Mouse (Mus musculus): ENCODE measurements around the gene Gm10318. TPM values are rescaled to one million over a fixed set of nuclear protein-coding genes. Genes with fewer than 3 reads are reported as not detected.

Gm10318 gene
- polyA plus RNA-seq, 2 experiments, result not detected

GRCm38 (mm10) chr10:77901871-77902210 is 49.2 kb downstream of the Gm10318 start:
- Histone ChIP-seq H3K4me2 (replicated peaks; ENCODE audit: low read depth, low read length, severe bottlenecking) (peak overlapping the region; percentile 75), H3K27me3 (ENCODE audit: control insufficient read depth, insufficient read depth, low read length) (no peaks in the 10 kb centered on the region), H3K9ac (ENCODE audit: low read depth, low read length, severe bottlenecking) (peak overlapping the region; percentile 65), H3K36me3 (ENCODE audit: control insufficient read depth, insufficient read depth, low read length) (no peaks in the 10 kb centered on the region), H3K4me1 (ENCODE audit: control insufficient read depth, insufficient read depth, low read length) (0 out of 2 replicates have a peak, but pooled peaks cover 6% of the 10 kb centered on the region), H3K4me3 (replicated peaks; ENCODE audit: low read length) (peak overlapping the region; percentile 63), H3K9me3 (ENCODE audit: control insufficient read depth, low read length) (no peaks in the 10 kb centered on the region; the same call in 1 of the 2 replicates), H3K27ac (replicated peaks; ENCODE audit: low read depth, low read length) (no peak overlapping the region)
- TF ChIP-seq POLR2A (IDR thresholded peaks at IDR 0.05; ENCODE audit: borderline replicate concordance, extremely low read depth, insufficient read depth, insufficient read length), result no peak
- WGBS, result 2% methylated on average over 14 of the region's 14 CpGs
- peak; percentile 20 for ATAC-seq (ENCODE audit: low FRiP score, low read depth)
- DNase-seq (ENCODE audit: low spot score), result no peak

DNA sequence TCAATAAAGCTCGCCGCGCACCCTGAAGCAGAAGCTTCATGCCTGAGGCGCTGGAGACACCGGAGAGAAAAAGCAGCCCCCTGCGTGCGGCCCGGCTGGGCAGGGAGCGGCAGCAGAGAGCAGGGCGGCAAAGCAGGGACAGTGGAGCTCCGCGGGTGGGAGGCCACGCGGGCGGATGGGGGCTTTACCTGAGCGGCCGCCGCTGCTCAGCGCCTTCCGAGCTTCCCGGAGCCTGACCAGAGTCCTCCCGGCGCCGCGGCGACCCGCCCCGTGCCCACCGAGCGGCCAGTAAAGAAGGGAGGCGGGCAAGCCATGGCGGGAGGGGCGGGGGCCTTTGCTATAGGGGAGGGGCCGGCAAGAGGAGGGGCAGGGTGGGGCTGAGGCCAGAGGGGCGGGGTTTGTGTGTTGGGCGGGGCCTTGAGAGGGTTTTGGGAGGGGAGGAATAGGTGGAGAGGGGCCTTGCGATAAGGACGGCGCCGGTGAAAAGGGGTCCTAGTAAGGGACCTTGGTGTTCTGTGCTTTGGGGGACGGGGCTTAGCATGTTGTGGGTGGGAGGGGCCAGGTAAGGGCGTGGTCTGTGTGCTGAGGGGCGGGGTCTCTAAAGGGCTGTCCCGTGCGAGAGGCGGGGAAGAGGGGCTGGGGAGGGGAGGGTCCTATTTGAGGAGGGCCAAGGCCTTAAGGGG is 49.7 kb downstream of the Gm10318 start, which contains the start of gene Lrrc3:
TSS of gene Lrrc3 (minus strand) at position 326 of the 683 bp plus-strand sequence.
- Histone ChIP-seq H3K9ac (ENCODE audit: low read depth, low read length, severe bottlenecking) (peak within 1 kb of the TSS; percentile 65), H3K4me1 (ENCODE audit: control insufficient read depth, insufficient read depth, low read length) (0 out of 2 replicates have a peak, but pooled peaks cover 6% of the 10 kb centered on the region), H3K4me3 (replicated peaks; ENCODE audit: low read length) (peak within 1 kb of the TSS; percentile 63), H3K27me3 (ENCODE audit: control insufficient read depth, insufficient read depth, low read length) (no peaks in the 10 kb centered on the region), H3K36me3 (ENCODE audit: control insufficient read depth, insufficient read depth, low read length) (no peaks in the 10 kb centered on the region), H3K9me3 (ENCODE audit: control insufficient read depth, low read length) (no peaks in the 10 kb centered on the region; the same call in 1 of the 2 replicates), H3K27ac (replicated peaks; ENCODE audit: low read depth, low read length) (no peak within 1 kb of the TSS), H3K4me2 (replicated peaks; ENCODE audit: low read depth, low read length, severe bottlenecking) (peak within 1 kb of the TSS; percentile 75)
- WGBS, result under 1% methylated on average over 40 of the region's 46 CpGs
- peak; percentile 84 for ATAC-seq (ENCODE audit: low FRiP score, low read depth)
- no peak for TF ChIP-seq POLR2A (IDR thresholded peaks at IDR 0.05; ENCODE audit: borderline replicate concordance, extremely low read depth, insufficient read depth, insufficient read length)
- peak; percentile 37 for DNase-seq (ENCODE audit: low spot score)

GRCm38 (mm10) chr10:77902894-77903715 is 50.4 kb downstream of the Gm10318 start:
- DNase-seq (ENCODE audit: low spot score) (peak; percentile 53), ATAC-seq (ENCODE audit: low FRiP score, low read depth) (peak; percentile 60)
- no peaks in the 10 kb centered on the region; the same call in 1 of the 2 replicates for H3K9me3 ChIP-seq (ENCODE audit: control insufficient read depth, low read length)
- 10% methylated on average over 31 of the region's 35 CpGs for WGBS
- no peak for TF ChIP-seq POLR2A (IDR thresholded peaks at IDR 0.05; ENCODE audit: borderline replicate concordance, extremely low read depth, insufficient read depth, insufficient read length)
- H3K4me2 ChIP-seq (replicated peaks; ENCODE audit: low read depth, low read length, severe bottlenecking), result peak overlapping the region; percentile 75
- H3K27me3 ChIP-seq (ENCODE audit: control insufficient read depth, insufficient read depth, low read length), result no peaks in the 10 kb centered on the region
- H3K36me3 ChIP-seq (ENCODE audit: control insufficient read depth, insufficient read depth, low read length), result no peaks in the 10 kb centered on the region
- peak overlapping the region; percentile 63 for H3K4me3 ChIP-seq (replicated peaks; ENCODE audit: low read length)
- no peak overlapping the region for H3K9ac ChIP-seq (ENCODE audit: low read depth, low read length, severe bottlenecking)
- H3K4me1 ChIP-seq (ENCODE audit: control insufficient read depth, insufficient read depth, low read length), result 0 out of 2 replicates have a peak, but pooled peaks cover 6% of the 10 kb centered on the region
- H3K27ac ChIP-seq (replicated peaks; ENCODE audit: low read depth, low read length), result no peak overlapping the region

Other genes with a start within 250 kb of the Gm10318 start
Only the 30 nearest of the 33 such genes appear.
- 2.0 TPM in 2 replicates for gene Tspear, start 166.3 kb upstream of the Gm10318 start, polyA plus RNA-seq (2012; rRNA removed)
- gene Tspear, start 166.3 kb upstream of the Gm10318 start, polyA plus RNA-seq (2014; fragmentation: Nextera tagmentation; extraction: Ambion mirVana), result 1.1 and 1.5 TPM in 2 replicates
- not detected in 2 replicates for gene Gm19402, start 162.1 kb upstream of the Gm10318 start, polyA plus RNA-seq (2012; rRNA removed)
- gene Gm19402, start 162.1 kb upstream of the Gm10318 start, polyA plus RNA-seq (2014; fragmentation: Nextera tagmentation; extraction: Ambion mirVana), result not detected in 2 replicates
- not detected in 2 replicates for gene Gm9508, start 155.6 kb upstream of the Gm10318 start, polyA plus RNA-seq (2012; rRNA removed)
- not detected in 2 replicates for gene Gm9508, start 155.6 kb upstream of the Gm10318 start, polyA plus RNA-seq (2014; fragmentation: Nextera tagmentation; extraction: Ambion mirVana)
- gene Gm10272, start 146.2 kb upstream of the Gm10318 start, polyA plus RNA-seq (2012; rRNA removed), result not detected in 2 replicates
- gene Gm10272, start 146.2 kb upstream of the Gm10318 start, polyA plus RNA-seq (2014; fragmentation: Nextera tagmentation; extraction: Ambion mirVana), result not detected in 2 replicates
- gene Gm10024, start 141.4 kb upstream of the Gm10318 start, polyA plus RNA-seq (2012; rRNA removed), result not detected in 2 replicates
- gene Gm10024, start 141.4 kb upstream of the Gm10318 start, polyA plus RNA-seq (2014; fragmentation: Nextera tagmentation; extraction: Ambion mirVana), result 0.94 TPM in 1 of 2 replicates, not detected in the other
- gene Gm10142, start 137.1 kb upstream of the Gm10318 start, polyA plus RNA-seq (2012; rRNA removed), result not detected in 2 replicates
- not detected in 2 replicates for gene Gm10142, start 137.1 kb upstream of the Gm10318 start, polyA plus RNA-seq (2014; fragmentation: Nextera tagmentation; extraction: Ambion mirVana)
- 0.10 and 0.20 TPM in 2 replicates for gene Krtap12-1, start 132.3 kb upstream of the Gm10318 start, polyA plus RNA-seq (2012; rRNA removed)
- not detected in 2 replicates for gene Krtap12-1, start 132.3 kb upstream of the Gm10318 start, polyA plus RNA-seq (2014; fragmentation: Nextera tagmentation; extraction: Ambion mirVana)
- not detected in 2 replicates for gene Gm10100, start 126.4 kb upstream of the Gm10318 start, polyA plus RNA-seq (2012; rRNA removed)
- not detected in 2 replicates for gene Gm10100, start 126.4 kb upstream of the Gm10318 start, polyA plus RNA-seq (2014; fragmentation: Nextera tagmentation; extraction: Ambion mirVana)
- gene Gm18596, start 110.2 kb upstream of the Gm10318 start, polyA plus RNA-seq (2012; rRNA removed), result not detected in 2 replicates
- not detected in 2 replicates for gene Gm18596, start 110.2 kb upstream of the Gm10318 start, polyA plus RNA-seq (2014; fragmentation: Nextera tagmentation; extraction: Ambion mirVana)
- gene Gm9736, start 101.5 kb upstream of the Gm10318 start, polyA plus RNA-seq (2012; rRNA removed), result not detected in 2 replicates
- gene Gm9736, start 101.5 kb upstream of the Gm10318 start, polyA plus RNA-seq (2014; fragmentation: Nextera tagmentation; extraction: Ambion mirVana), result not detected in 2 replicates
- not detected in 2 replicates for gene Gm3233, start 93.2 kb upstream of the Gm10318 start, polyA plus RNA-seq (2012; rRNA removed)
- gene Gm3233, start 93.2 kb upstream of the Gm10318 start, polyA plus RNA-seq (2014; fragmentation: Nextera tagmentation; extraction: Ambion mirVana), result not detected in 2 replicates
- gene Gm3238, start 81.5 kb upstream of the Gm10318 start, polyA plus RNA-seq (2012; rRNA removed), result not detected in 2 replicates
- gene Gm3238, start 81.5 kb upstream of the Gm10318 start, polyA plus RNA-seq (2014; fragmentation: Nextera tagmentation; extraction: Ambion mirVana), result not detected in 2 replicates
- not detected in 2 replicates for gene Gm7138, start 75.9 kb upstream of the Gm10318 start, polyA plus RNA-seq (2012; rRNA removed)
- gene Gm7138, start 75.9 kb upstream of the Gm10318 start, polyA plus RNA-seq (2014; fragmentation: Nextera tagmentation; extraction: Ambion mirVana), result not detected in 2 replicates
- gene Gm3250, start 70.3 kb upstream of the Gm10318 start, polyA plus RNA-seq (2012; rRNA removed), result not detected in 2 replicates
- gene Gm3250, start 70.3 kb upstream of the Gm10318 start, polyA plus RNA-seq (2014; fragmentation: Nextera tagmentation; extraction: Ambion mirVana), result not detected in 2 replicates
- not detected in 2 replicates for gene Gm7137, start 64.7 kb upstream of the Gm10318 start, polyA plus RNA-seq (2012; rRNA removed)
- gene Gm7137, start 64.7 kb upstream of the Gm10318 start, polyA plus RNA-seq (2014; fragmentation: Nextera tagmentation; extraction: Ambion mirVana), result not detected in 2 replicates
- gene Gm9639, start 57.8 kb upstream of the Gm10318 start, polyA plus RNA-seq (2012; rRNA removed), result not detected in 2 replicates
- gene Gm9639, start 57.8 kb upstream of the Gm10318 start, polyA plus RNA-seq (2014; fragmentation: Nextera tagmentation; extraction: Ambion mirVana), result not detected in 2 replicates
- not detected in 2 replicates for gene Gm19668, start 53.7 kb upstream of the Gm10318 start, polyA plus RNA-seq (2012; rRNA removed)
- gene Gm19668, start 53.7 kb upstream of the Gm10318 start, polyA plus RNA-seq (2014; fragmentation: Nextera tagmentation; extraction: Ambion mirVana), result not detected in 2 replicates
- gene Gm9507, start 41.0 kb upstream of the Gm10318 start, polyA plus RNA-seq (2012; rRNA removed), result not detected in 2 replicates
- not detected in 2 replicates for gene Gm9507, start 41.0 kb upstream of the Gm10318 start, polyA plus RNA-seq (2014; fragmentation: Nextera tagmentation; extraction: Ambion mirVana)
- gene Gm2696, start 38.2 kb upstream of the Gm10318 start, polyA plus RNA-seq (2012; rRNA removed), result 0.13 and 0.25 TPM in 2 replicates
- gene Gm2696, start 38.2 kb upstream of the Gm10318 start, polyA plus RNA-seq (2014; fragmentation: Nextera tagmentation; extraction: Ambion mirVana), result not detected in 2 replicates
- not detected in 2 replicates for gene Krtap10-4, start 25.8 kb upstream of the Gm10318 start, polyA plus RNA-seq (2012; rRNA removed)
- gene Krtap10-4, start 25.8 kb upstream of the Gm10318 start, polyA plus RNA-seq (2014; fragmentation: Nextera tagmentation; extraction: Ambion mirVana), result not detected in 2 replicates
- gene Krtap10-10, start 16.9 kb upstream of the Gm10318 start, polyA plus RNA-seq (2012; rRNA removed), result 0.08 and 0.14 TPM in 2 replicates
- gene Krtap10-10, start 16.9 kb upstream of the Gm10318 start, polyA plus RNA-seq (2014; fragmentation: Nextera tagmentation; extraction: Ambion mirVana), result not detected in 2 replicates
- not detected in 2 replicates for gene Gm36176, start 6.1 kb upstream of the Gm10318 start, polyA plus RNA-seq (2012; rRNA removed)
- gene Gm36176, start 6.1 kb upstream of the Gm10318 start, polyA plus RNA-seq (2014; fragmentation: Nextera tagmentation; extraction: Ambion mirVana), result not detected in 2 replicates
- gene Gm3285, start 9.1 kb downstream of the Gm10318 start, polyA plus RNA-seq (2012; rRNA removed), result 0.06 and 0.10 TPM in 2 replicates
- not detected in 2 replicates for gene Gm3285, start 9.1 kb downstream of the Gm10318 start, polyA plus RNA-seq (2014; fragmentation: Nextera tagmentation; extraction: Ambion mirVana)
- 3.6 and 4.8 TPM in 2 replicates for gene Lrrc3, start 49.7 kb downstream of the Gm10318 start, polyA plus RNA-seq (2012; rRNA removed)
- gene Lrrc3, start 49.7 kb downstream of the Gm10318 start, polyA plus RNA-seq (2014; fragmentation: Nextera tagmentation; extraction: Ambion mirVana), result 3.4 and 3.6 TPM in 2 replicates
- 0.39 and 0.69 TPM in 2 replicates for gene Trpm2, start 117.7 kb downstream of the Gm10318 start, polyA plus RNA-seq (2012; rRNA removed)
- gene Trpm2, start 117.7 kb downstream of the Gm10318 start, polyA plus RNA-seq (2014; fragmentation: Nextera tagmentation; extraction: Ambion mirVana), result 0.06 and 0.41 TPM in 2 replicates
- 42.9 and 55.6 TPM in 2 replicates for gene 1810043G02Rik, start 125.7 kb downstream of the Gm10318 start, polyA plus RNA-seq (2012; rRNA removed)
- 26.5 and 27.1 TPM in 2 replicates for gene 1810043G02Rik, start 125.7 kb downstream of the Gm10318 start, polyA plus RNA-seq (2014; fragmentation: Nextera tagmentation; extraction: Ambion mirVana)
- gene Pfkl, start 157.2 kb downstream of the Gm10318 start, polyA plus RNA-seq (2012; rRNA removed), result 129 and 180 TPM in 2 replicates
- gene Pfkl, start 157.2 kb downstream of the Gm10318 start, polyA plus RNA-seq (2014; fragmentation: Nextera tagmentation; extraction: Ambion mirVana), result 112 and 122 TPM in 2 replicates
- gene Dnmt3l, start 189.1 kb downstream of the Gm10318 start, polyA plus RNA-seq (2012; rRNA removed), result 0.10 and 0.15 TPM in 2 replicates
- not detected in 2 replicates for gene Dnmt3l, start 189.1 kb downstream of the Gm10318 start, polyA plus RNA-seq (2014; fragmentation: Nextera tagmentation; extraction: Ambion mirVana)
- 4.3 and 5.3 TPM in 2 replicates for gene Aire, start 190.8 kb downstream of the Gm10318 start, polyA plus RNA-seq (2012; rRNA removed)
- gene Aire, start 190.8 kb downstream of the Gm10318 start, polyA plus RNA-seq (2014; fragmentation: Nextera tagmentation; extraction: Ambion mirVana), result 0.19 and 0.28 TPM in 2 replicates
- 8.7 and 10.9 TPM in 2 replicates for gene Icosl, start 216.4 kb downstream of the Gm10318 start, polyA plus RNA-seq (2012; rRNA removed)
- gene Icosl, start 216.4 kb downstream of the Gm10318 start, polyA plus RNA-seq (2014; fragmentation: Nextera tagmentation; extraction: Ambion mirVana), result 5.6 and 6.9 TPM in 2 replicates